Mouse (Mus musculus) kidney, embryonic 16.5 days (tissue): ENCODE measurements around the gene Pik3r5. TPM values are rescaled to one million over a fixed set of nuclear protein-coding genes. Genes with fewer than 3 reads are reported as not detected.

Experiments
- ATAC-seq: fragments of 200-750 bp; cut with Nextera tagmentation; 2 replicates; pipeline ENCODE4 v1.8.0; 2017; ENCODE audit warnings: moderate TSS enrichment; ENCODE audit not compliant: low FRiP score, low TSS enrichment
- H3K27ac ChIP-seq: fragments of 300-500 bp; sonication (generic); 2 replicates; pipeline ENCODE4 v1.5.1; 2014; ENCODE audit warnings: low read length
- H3K27me3 ChIP-seq: fragments of 300-500 bp; sonication (generic); 2 replicates; pipeline ENCODE4 v1.6.1; 2014; ENCODE audit warnings: low read length, control low read depth, mixed read lengths; ENCODE audit not compliant: insufficient read depth
- H3K36me3 ChIP-seq: fragments of 300-500 bp; sonication (generic); 2 replicates; pipeline ENCODE4 v1.6.1; 2014; ENCODE audit warnings: low read length, control low read depth, mixed read lengths; ENCODE audit not compliant: insufficient read depth
- H3K4me1 ChIP-seq: fragments of 300-500 bp; sonication (generic); 2 replicates; pipeline ENCODE4 v1.6.1; 2014; ENCODE audit warnings: low read length, control low read depth, mixed read lengths; ENCODE audit not compliant: insufficient read depth
- H3K4me2 ChIP-seq: fragments of 300-500 bp; sonication (generic); replicated peaks from 2 replicates; pipeline ENCODE4 v1.6.1; 2014; ENCODE audit warnings: low read depth, low read length
- H3K4me3 ChIP-seq: fragments of 300-500 bp; sonication (generic); 2 replicates; pipeline ENCODE4 v1.5.1; 2014; ENCODE audit warnings: mild to moderate bottlenecking, low read length
- H3K9ac ChIP-seq: fragments of 300-500 bp; sonication (generic); replicated peaks from 2 replicates; pipeline ENCODE4 v1.6.1; 2014; ENCODE audit warnings: low read length
- H3K9me3 ChIP-seq: fragments of 300-500 bp; sonication (generic); 2 replicates; pipeline ENCODE4 v1.6.1; 2016; ENCODE audit warnings: low read length, control low read depth
- WGBS: fragments of 180-500 bp; shearing (Covaris S2); extraction: QIAGEN DNeasy Blood & Tissue Kit; methylation state at CpG from one replicate; pipeline ENCODE4 v1.1.7; 2014; 5-methylcytosine and 5-hydroxymethylcytosine counted together
- polyA plus RNA-seq: library from polyadenylated mRNA; unstranded; fragments of >200 nt; fragmentation: Nextera tagmentation; extraction: Ambion mirVana; gene quantifications from 2 replicates; pipeline ENCODE4 v1.2.1, GENCODE M21; 2015

Pik3r5 gene
- polyA plus RNA-seq, 1 experiment from 2014 or later: 0.27 TPM

- Histone ChIP-seq H3K4me1 (peaks cover 22% of the 10 kb centered on the region), H3K36me3 (no peaks in the 10 kb centered on the region), H3K27ac (no peak within 1 kb of the TSS; the same call in 1 of the 2 replicates), H3K9ac (peak within 1 kb of the TSS; percentile 62), H3K9me3 (no peaks in the 10 kb centered on the region), H3K4me3 (peak within 1 kb of the TSS; percentile 57), H3K27me3 (peaks cover 68% of the 10 kb centered on the region), H3K4me2 (peak within 1 kb of the TSS; percentile 97)
- WGBS: 9% methylated on average over 11 of the region's 11 CpGs
- ATAC-seq: peak; percentile 10; the same call in 1 of the 2 replicates
These were observed 31.1 kb upstream of the Pik3r5 start, which contains the start of gene Ntn1 for GRCm38 (mm10) chr11:68400727-68401219. Ntn1 (minus strand) TSS chr11:68400823.

DNA sequence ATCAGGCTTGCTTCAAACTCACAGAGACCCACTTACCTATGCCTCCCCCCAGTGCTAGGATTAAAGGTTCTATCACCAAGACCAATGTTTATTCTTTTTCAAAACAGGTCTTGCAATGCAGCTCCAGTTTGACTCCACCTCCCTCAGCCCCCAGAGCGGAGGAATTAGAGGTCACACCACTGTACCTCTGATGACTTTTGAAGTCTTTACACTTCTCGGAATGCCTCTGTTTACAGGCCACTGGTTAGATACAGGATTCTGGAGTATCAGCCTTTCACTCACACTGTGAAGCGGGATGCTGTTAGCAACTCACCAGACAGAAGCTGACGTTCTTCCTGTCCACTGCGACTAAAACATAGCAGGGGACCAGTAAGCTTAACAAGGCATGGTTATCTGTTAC, 30.5 kb upstream of the Pik3r5 start:
- Histone ChIP-seq H3K9ac (no peak overlapping the region), H3K27ac (no peak overlapping the region), H3K36me3 (no peaks in the 10 kb centered on the region), H3K4me2 (no peak overlapping the region), H3K27me3 (peaks cover 64% of the 10 kb centered on the region), H3K4me1 (peaks cover 22% of the 10 kb centered on the region), H3K9me3 (no peaks in the 10 kb centered on the region), H3K4me3 (no peak overlapping the region)
- no peak for ATAC-seq
- WGBS: 32% methylated on average over 5 of the region's 5 CpGs

- no peak overlapping the region for H3K27ac ChIP-seq
- ATAC-seq: no peak
- peaks cover 19% of the 10 kb centered on the region for H3K4me1 ChIP-seq
- WGBS: 62% methylated on average over 4 of the region's 4 CpGs
- H3K4me3 ChIP-seq: no peak overlapping the region
- H3K4me2 ChIP-seq: no peak overlapping the region
- H3K27me3 ChIP-seq: peaks cover 37% of the 10 kb centered on the region
- no peak overlapping the region for H3K9ac ChIP-seq
- H3K36me3 ChIP-seq: no peaks in the 10 kb centered on the region
- no peaks in the 10 kb centered on the region for H3K9me3 ChIP-seq
These were observed 27.7 kb upstream of the Pik3r5 start for GRCm38 (mm10) chr11:68404185-68404584.

DNA sequence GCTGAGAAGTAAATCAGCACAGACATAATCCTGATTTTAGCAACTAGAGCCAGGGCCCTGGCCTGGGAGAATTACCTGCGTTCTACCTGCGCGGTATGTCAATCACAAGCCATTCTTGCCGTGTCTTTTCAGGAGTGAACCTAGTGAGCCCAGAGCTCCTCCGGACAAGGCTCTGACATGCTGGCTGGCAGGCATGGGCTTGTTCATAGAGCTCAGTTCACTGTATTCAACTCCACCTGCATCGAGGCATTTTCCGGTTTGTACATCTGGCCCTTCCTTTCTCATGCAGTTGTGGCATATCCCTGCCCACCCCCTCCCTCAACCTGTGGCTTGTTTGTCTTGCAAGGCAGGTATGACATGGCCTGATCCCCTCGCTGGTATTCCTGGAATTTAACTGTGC, 26.3 kb upstream of the Pik3r5 start:
- 91% methylated on average over 8 of the region's 8 CpGs for WGBS

GRCm38 (mm10) chr11:68407266-68407926, 24.5 kb upstream of the Pik3r5 start:
- no peak for ATAC-seq
- Histone ChIP-seq H3K4me1 (no peaks in the 10 kb centered on the region), H3K27me3 (0 out of 2 replicates have a peak, but pooled peaks cover 8% of the 10 kb centered on the region), H3K27ac (no peak overlapping the region), H3K9me3 (no peaks in the 10 kb centered on the region), H3K4me2 (no peak overlapping the region), H3K36me3 (no peaks in the 10 kb centered on the region), H3K9ac (no peak overlapping the region), H3K4me3 (no peak overlapping the region)
- WGBS: 65% methylated on average over 10 of the region's 11 CpGs

More for the DNA sequence above, 26.3 kb upstream of the Pik3r5 start:
- Histone ChIP-seq H3K27me3 (peaks cover 23% of the 10 kb centered on the region), H3K4me3 (no peak overlapping the region), H3K27ac (no peak overlapping the region), H3K9me3 (no peaks in the 10 kb centered on the region), H3K9ac (no peak overlapping the region), H3K4me2 (no peak overlapping the region), H3K4me1 (peaks cover 7% of the 10 kb centered on the region), H3K36me3 (no peaks in the 10 kb centered on the region)
- ATAC-seq: no peak

- ATAC-seq: no peak
- H3K9me3 ChIP-seq: no peaks in the 10 kb centered on the region
These were observed 23.8 kb upstream of the Pik3r5 start for GRCm38 (mm10) chr11:68408127-68408526.

GRCm38 (mm10) chr11:68417001-68417400, 14.9 kb upstream of the Pik3r5 start:
- Histone ChIP-seq H3K4me3 (no peak overlapping the region), H3K4me1 (no peaks in the 10 kb centered on the region), H3K27ac (no peak overlapping the region), H3K36me3 (no peaks in the 10 kb centered on the region), H3K27me3 (no peaks in the 10 kb centered on the region), H3K9me3 (peaks cover 7% of the 10 kb centered on the region; the same call in 1 of the 2 replicates), H3K4me2 (no peak overlapping the region), H3K9ac (no peak overlapping the region)
- 41% methylated on average over 3 of the region's 3 CpGs for WGBS
- no peak for ATAC-seq

More at GRCm38 (mm10) chr11:68408127-68408526, 23.8 kb upstream of the Pik3r5 start:
- Histone ChIP-seq H3K4me3 (no peak overlapping the region), H3K9ac (no peak overlapping the region), H3K4me2 (no peak overlapping the region), H3K36me3 (no peaks in the 10 kb centered on the region), H3K27ac (no peak overlapping the region), H3K27me3 (0 out of 2 replicates have a peak, but pooled peaks cover 1% of the 10 kb centered on the region), H3K4me1 (no peaks in the 10 kb centered on the region)
- 57% methylated on average over 2 of the region's 2 CpGs for WGBS

GRCm38 (mm10) chr11:68417831-68418230, 14.1 kb upstream of the Pik3r5 start:
- ATAC-seq: no peak
- Histone ChIP-seq H3K27me3 (no peaks in the 10 kb centered on the region), H3K36me3 (no peaks in the 10 kb centered on the region), H3K4me2 (no peak overlapping the region), H3K9me3 (peaks cover 7% of the 10 kb centered on the region; the same call in 1 of the 2 replicates), H3K9ac (no peak overlapping the region), H3K4me1 (no peaks in the 10 kb centered on the region), H3K4me3 (no peak overlapping the region), H3K27ac (no peak overlapping the region)
- 53% methylated on average over 9 of the region's 9 CpGs for WGBS

- Histone ChIP-seq H3K9ac (no peak overlapping the region), H3K4me3 (no peak overlapping the region), H3K9me3 (no peaks in the 10 kb centered on the region), H3K27ac (no peak overlapping the region), H3K4me1 (no peaks in the 10 kb centered on the region), H3K27me3 (peaks cover 3% of the 10 kb centered on the region; the same call in 1 of the 2 replicates), H3K4me2 (no peak overlapping the region), H3K36me3 (no peaks in the 10 kb centered on the region)
- no peak for ATAC-seq
- WGBS: 65% methylated on average over 8 of the region's 8 CpGs
These were observed 6.2 kb upstream of the Pik3r5 start for GRCm38 (mm10) chr11:68425492-68426315.
